Comparison of ENCODE assay signal across 14 mouse cellular contexts in genomic region chr10:120338841-120339240, GRCm38 (mm10).
"Had no signal": no experiment of that assay in that cellular context is flagged by ENCODE, and none has a peak within 500 bp of the region (broad histone marks: within the 10 kb centered on the region; RNA-seq: fewer than 3 reads in every experiment).

No protein-coding gene starts in this region.

- H3K4me3 ChIP-seq: liver, embryonic 15.5 days; neural tube, embryonic 12.5 days; stomach, embryonic 15.5 days had no signal

- H3K9ac ChIP-seq: liver, embryonic 15.5 days; neural tube, embryonic 12.5 days; stomach, embryonic 15.5 days had no signal

- H3K27me3 ChIP-seq: liver, embryonic 15.5 days; neural tube, embryonic 12.5 days; stomach, embryonic 15.5 days had no signal

- H3K4me1 ChIP-seq: liver, embryonic 15.5 days; neural tube, embryonic 12.5 days; stomach, embryonic 15.5 days had no signal

- DNase-seq: kidney, adult 8-10 months; kidney, postnatal 25 days; layer of hippocampus, postnatal 36 days; left cerebral cortex, postnatal 4 days; lung, adult 2 months; lung, postnatal 36 days; midbrain, embryonic 14.5 days; right cerebral cortex, postnatal 4 days; spleen, adult 18-20 months; thymus, postnatal 4 days had no signal

- H3K4me2 ChIP-seq: liver, embryonic 11.5 days; liver, embryonic 15.5 days; neural tube, embryonic 12.5 days; stomach, embryonic 15.5 days had no signal

- H3K9me3 ChIP-seq: liver, embryonic 15.5 days; neural tube, embryonic 12.5 days; stomach, embryonic 15.5 days had no signal

- H3K36me3 ChIP-seq: liver, embryonic 15.5 days; neural tube, embryonic 12.5 days; stomach, embryonic 15.5 days had no signal

- H3K27ac ChIP-seq: liver, embryonic 15.5 days; neural tube, embryonic 12.5 days; stomach, embryonic 15.5 days had no signal
